Mouse (Mus musculus) midbrain, embryonic 12.5 days (tissue): ENCODE data around the gene Zdhhc24. TPM values are rescaled to one million over a fixed set of nuclear protein-coding genes. Genes with fewer than 3 reads are reported as not detected.
A peak's percentile ranks its signal among the peaks of the same experiment; 100 is the strongest.

Experiments
- ATAC-seq: fragments of 200-750 bp; cut with Nextera tagmentation; 2 replicates; pipeline ENCODE4 v1.8.0; 2017; ENCODE audit warnings: low read depth, moderate TSS enrichment, moderate library complexity; ENCODE audit not compliant: low FRiP score
- H3K27ac ChIP-seq: fragments of 300-500 bp; sonication (generic); replicated peaks from 2 replicates; pipeline ENCODE4 v1.5.1; 2016; ENCODE audit warnings: mild to moderate bottlenecking
- H3K27me3 ChIP-seq: fragments of 300-500 bp; sonication (generic); 2 replicates; pipeline ENCODE4 v1.6.1; 2016; ENCODE audit warnings: mild to moderate bottlenecking
- H3K36me3 ChIP-seq: fragments of 300-500 bp; sonication (generic); 2 replicates; pipeline ENCODE4 v1.6.1; 2016
- H3K4me1 ChIP-seq: fragments of 300-500 bp; sonication (generic); 2 replicates; pipeline ENCODE4 v1.6.1; 2016
- H3K4me2 ChIP-seq: fragments of 300-500 bp; sonication (generic); replicated peaks from 2 replicates; pipeline ENCODE4 v1.6.1; 2016; ENCODE audit warnings: mild to moderate bottlenecking, moderate library complexity
- H3K4me3 ChIP-seq: fragments of 300-500 bp; sonication (generic); 2 replicates; pipeline ENCODE4 v1.5.1; 2016; ENCODE audit warnings: mild to moderate bottlenecking
- H3K9ac ChIP-seq: fragments of 300-500 bp; sonication (generic); replicated peaks from 2 replicates; pipeline ENCODE4 v1.6.1; 2016; ENCODE audit warnings: mild to moderate bottlenecking, moderate library complexity
- H3K9me3 ChIP-seq: fragments of 300-500 bp; sonication (generic); 2 replicates; pipeline ENCODE4 v1.6.1; 2016; ENCODE audit warnings: mild to moderate bottlenecking
- WGBS: fragments of 180-500 bp; shearing (Covaris S2); methylation state at CpG from one replicate; pipeline ENCODE4 v1.1.7; 2016; 5-methylcytosine and 5-hydroxymethylcytosine counted together
- polyA plus RNA-seq: library from polyadenylated mRNA; unstranded; fragments of >200 nt; fragmentation: Nextera tagmentation; extraction: Ambion mirVana; gene quantifications from 2 replicates; pipeline ENCODE4 v1.2.1, GENCODE M21; 2016

Gene Zdhhc24
- polyA plus RNA-seq, 1 experiment from 2014 or later: 21.6 TPM

DNA sequence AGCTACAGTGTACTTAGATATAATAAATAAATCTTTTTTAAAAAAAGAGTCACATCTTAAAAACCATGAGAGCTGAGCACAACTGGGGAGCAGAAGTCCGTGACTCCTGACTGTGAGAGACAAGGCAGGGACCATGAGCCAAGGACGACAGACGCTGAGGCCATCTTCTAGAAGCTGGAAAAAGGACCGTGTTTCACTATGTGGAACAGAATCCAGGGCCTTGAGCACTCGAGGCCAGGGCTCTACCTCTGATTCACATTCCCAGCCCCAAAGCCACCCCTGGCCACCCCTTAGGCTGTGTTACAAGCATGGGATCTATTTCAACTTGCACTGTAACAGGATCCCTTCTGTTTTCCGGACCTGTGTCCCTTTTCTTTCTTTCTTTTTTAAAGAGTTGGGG is 41.2 kb downstream of the Zdhhc24 start:
- Histone ChIP-seq H3K36me3 (peaks cover 97% of the 10 kb centered on the region), H3K4me2 (no peak overlapping the region), H3K4me1 (no peaks in the 10 kb centered on the region), H3K9ac (no peak overlapping the region), H3K4me3 (no peak overlapping the region), H3K9me3 (no peaks in the 10 kb centered on the region), H3K27me3 (no peaks in the 10 kb centered on the region), H3K27ac (no peak overlapping the region)
- WGBS: 86% methylated on average over 6 of the region's 6 CpGs
- ATAC-seq: no peak

DNA sequence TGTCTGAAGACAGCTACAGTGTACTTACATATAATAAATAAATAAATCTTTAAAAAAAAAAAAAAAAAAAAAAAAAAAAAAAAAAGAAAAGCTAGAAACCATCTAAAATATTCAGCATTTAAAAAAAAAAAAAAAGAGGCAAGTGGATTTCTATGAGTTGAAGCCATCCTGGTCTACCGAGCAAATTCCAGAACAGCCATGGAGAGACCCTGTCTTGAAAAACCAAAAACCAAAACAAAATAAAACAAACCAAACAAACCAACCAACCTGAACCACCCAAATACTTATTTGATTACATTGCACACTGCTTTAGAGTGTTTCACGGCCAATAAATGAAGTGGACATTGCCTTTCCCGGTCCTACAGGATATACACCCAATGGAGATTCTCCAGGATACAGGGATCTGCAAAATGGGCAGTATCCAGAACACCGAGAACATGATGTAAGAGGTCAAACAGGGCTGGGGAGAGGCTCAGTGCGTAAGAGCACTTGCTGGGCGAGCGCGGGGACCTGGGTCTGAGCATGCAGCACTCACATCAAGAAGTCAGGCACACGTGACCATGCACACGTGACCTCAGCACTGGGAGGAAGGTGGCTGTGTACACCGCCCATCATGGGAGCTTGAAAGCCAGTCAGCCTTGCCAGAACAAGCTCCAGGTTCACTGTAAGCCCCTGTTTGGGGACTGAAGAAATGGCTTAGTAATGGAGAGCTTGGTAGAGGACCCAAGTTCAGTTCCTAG is 46.8 kb downstream of the Zdhhc24 start:
- Histone ChIP-seq H3K36me3 (peaks cover 57% of the 10 kb centered on the region), H3K27ac (no peak overlapping the region), H3K4me3 (no peak overlapping the region), H3K9me3 (no peaks in the 10 kb centered on the region), H3K9ac (no peak overlapping the region), H3K4me2 (no peak overlapping the region), H3K4me1 (peaks cover 21% of the 10 kb centered on the region), H3K27me3 (no peaks in the 10 kb centered on the region)
- 94% methylated on average over 11 of the region's 11 CpGs for WGBS
- no peak for ATAC-seq

DNA sequence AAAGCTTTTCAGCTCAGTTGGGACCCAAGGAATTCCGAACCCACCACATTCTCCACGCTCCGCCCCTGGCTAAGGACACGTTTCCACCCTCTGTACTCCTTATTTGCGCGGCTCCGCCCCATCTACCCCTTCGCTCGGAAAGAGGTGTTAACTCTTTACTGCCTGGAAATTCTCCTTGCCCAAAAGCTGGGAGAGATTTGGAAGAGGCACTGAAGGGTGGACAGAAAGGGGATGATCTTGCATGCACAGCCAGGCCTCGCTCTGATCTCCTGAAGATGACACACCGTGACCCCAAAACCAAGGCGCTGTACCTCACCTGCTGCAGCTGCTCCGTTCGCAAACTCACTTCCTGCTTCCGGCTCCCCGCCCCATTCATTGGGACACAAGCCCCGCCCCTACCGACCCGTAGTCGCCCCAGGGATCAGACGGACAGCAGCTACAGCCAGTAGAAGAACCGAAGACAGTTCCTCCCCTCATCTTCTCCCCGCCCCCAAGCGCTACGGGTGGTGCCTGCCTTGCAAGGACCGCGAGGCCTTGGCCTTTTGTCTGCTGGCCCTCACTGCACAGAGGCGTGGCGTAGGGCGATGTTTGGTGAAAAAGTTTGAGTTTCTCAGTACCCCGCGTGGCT is 49.5 kb downstream of the Zdhhc24 start, which contains the start of gene Dpp3:
TSS of gene Dpp3 (minus strand) at position 384 of the 628 bp plus-strand sequence.
- under 1% methylated on average over 32 of the region's 32 CpGs for WGBS
- H3K27me3 ChIP-seq: peaks cover 6% of the 10 kb centered on the region; the same call in 1 of the 2 replicates
- H3K4me2 ChIP-seq: peak within 1 kb of the TSS; percentile 59
- peak within 1 kb of the TSS; percentile 64 for H3K9ac ChIP-seq
- H3K27ac ChIP-seq: peak within 1 kb of the TSS; percentile 77
- H3K36me3 ChIP-seq: peaks cover 30% of the 10 kb centered on the region
- peak; percentile 99 for ATAC-seq
- H3K9me3 ChIP-seq: no peaks in the 10 kb centered on the region
- H3K4me3 ChIP-seq: peak within 1 kb of the TSS; percentile 72
- H3K4me1 ChIP-seq: peaks cover 21% of the 10 kb centered on the region

DNA sequence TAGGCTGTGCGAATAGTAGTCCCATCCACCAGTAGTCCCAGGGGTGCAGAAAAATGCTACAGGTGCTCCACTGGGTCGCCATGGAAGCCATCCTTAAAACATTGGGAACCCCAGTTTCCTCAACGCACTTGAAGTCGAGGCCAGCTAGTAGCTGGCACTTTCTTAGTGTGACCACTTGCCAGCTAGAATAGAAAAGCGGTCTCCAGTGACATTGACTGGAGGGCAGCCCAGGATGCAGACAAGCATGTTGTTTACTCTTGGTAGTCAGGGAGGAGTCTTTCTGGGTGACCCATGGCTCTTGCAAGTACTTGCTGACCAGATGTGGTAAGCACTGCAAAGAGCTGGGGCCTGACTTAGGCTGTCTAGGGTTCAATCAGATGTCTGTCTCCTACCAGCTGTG is 50.3 kb downstream of the Zdhhc24 start:
- H3K4me2 ChIP-seq: peak overlapping the region; percentile 59
- no peak; the same call in 1 of the 2 replicates for ATAC-seq
- H3K36me3 ChIP-seq: peaks cover 23% of the 10 kb centered on the region
- H3K4me3 ChIP-seq: peak overlapping the region; percentile 72
- H3K27me3 ChIP-seq: peaks cover 6% of the 10 kb centered on the region; the same call in 1 of the 2 replicates
- no peaks in the 10 kb centered on the region for H3K9me3 ChIP-seq
- 61% methylated on average over 5 of the region's 5 CpGs for WGBS
- peaks cover 21% of the 10 kb centered on the region for H3K4me1 ChIP-seq
- peak overlapping the region; percentile 77 for H3K27ac ChIP-seq
- peak overlapping the region; percentile 64 for H3K9ac ChIP-seq

Other genes with a start within 250 kb of the Zdhhc24 start
- 4.4 and 6.5 TPM in 2 replicates for gene Gm960, start 180.0 kb upstream of the Zdhhc24 start, polyA plus RNA-seq
- gene Sptbn2, start 167.5 kb upstream of the Zdhhc24 start, polyA plus RNA-seq: 32.1 and 32.9 TPM in 2 replicates
- 162 and 168 TPM in 2 replicates for gene Rbm4b, start 122.2 kb upstream of the Zdhhc24 start, polyA plus RNA-seq
- 86.0 and 94.7 TPM in 2 replicates for gene Rbm4, start 84.8 kb upstream of the Zdhhc24 start, polyA plus RNA-seq
- 47.3 and 50.1 TPM in 2 replicates for gene Gm21992, start 67.1 kb upstream of the Zdhhc24 start, polyA plus RNA-seq
- gene Rbm14, start 67.0 kb upstream of the Zdhhc24 start, polyA plus RNA-seq: 108 and 111 TPM in 2 replicates
- gene Ccs, start 39.3 kb upstream of the Zdhhc24 start, polyA plus RNA-seq: 34.1 and 38.1 TPM in 2 replicates
- gene Ccdc87, start 39.3 kb upstream of the Zdhhc24 start, polyA plus RNA-seq: 0.15 TPM in 1 of 2 replicates, not detected in the other
- 51.7 and 52.0 TPM in 2 replicates for gene Ctsf, start 23.5 kb upstream of the Zdhhc24 start, polyA plus RNA-seq
- gene Actn3, start 759 bp upstream of the Zdhhc24 start, polyA plus RNA-seq: 1.2 and 1.6 TPM in 2 replicates
- gene Bbs1, start 28.0 kb downstream of the Zdhhc24 start, polyA plus RNA-seq: 9.9 and 11.4 TPM in 2 replicates
- gene Dpp3, start 49.6 kb downstream of the Zdhhc24 start, polyA plus RNA-seq: 179 and 189 TPM in 2 replicates
- 3.8 and 4.6 TPM in 2 replicates for gene Peli3, start 64.5 kb downstream of the Zdhhc24 start, polyA plus RNA-seq
- gene Mrpl11, start 83.5 kb downstream of the Zdhhc24 start, polyA plus RNA-seq: 125 and 129 TPM in 2 replicates
- gene Npas4, start 111.6 kb downstream of the Zdhhc24 start, polyA plus RNA-seq: 0.07 and 0.20 TPM in 2 replicates
- 4.8 and 5.1 TPM in 2 replicates for gene Slc29a2, start 145.2 kb downstream of the Zdhhc24 start, polyA plus RNA-seq
- gene B4gat1, start 160.2 kb downstream of the Zdhhc24 start, polyA plus RNA-seq: 40.7 and 42.4 TPM in 2 replicates
- 4.0 and 4.4 TPM in 2 replicates for gene AC124502.3, start 160.2 kb downstream of the Zdhhc24 start, polyA plus RNA-seq
- 56.6 and 63.7 TPM in 2 replicates for gene Brms1, start 162.7 kb downstream of the Zdhhc24 start, polyA plus RNA-seq
- gene Rin1, start 171.8 kb downstream of the Zdhhc24 start, polyA plus RNA-seq: 1.7 and 2.0 TPM in 2 replicates
- 24.7 and 31.5 TPM in 2 replicates for gene Cd248, start 189.4 kb downstream of the Zdhhc24 start, polyA plus RNA-seq
- 0.94 and 2.0 TPM in 2 replicates for gene Tmem151a, start 206.9 kb downstream of the Zdhhc24 start, polyA plus RNA-seq
- 60.9 and 61.6 TPM in 2 replicates for gene Yif1a, start 209.9 kb downstream of the Zdhhc24 start, polyA plus RNA-seq
- 196 and 239 TPM in 2 replicates for gene Cnih2, start 219.9 kb downstream of the Zdhhc24 start, polyA plus RNA-seq
- gene Rab1b, start 228.4 kb downstream of the Zdhhc24 start, polyA plus RNA-seq: 232 and 247 TPM in 2 replicates
- 53.3 and 54.7 TPM in 2 replicates for gene Klc2, start 239.9 kb downstream of the Zdhhc24 start, polyA plus RNA-seq